Mouse (Mus musculus): ENCODE measurements around the gene Adamtsl1.

The Adamtsl1 gene

DNA sequence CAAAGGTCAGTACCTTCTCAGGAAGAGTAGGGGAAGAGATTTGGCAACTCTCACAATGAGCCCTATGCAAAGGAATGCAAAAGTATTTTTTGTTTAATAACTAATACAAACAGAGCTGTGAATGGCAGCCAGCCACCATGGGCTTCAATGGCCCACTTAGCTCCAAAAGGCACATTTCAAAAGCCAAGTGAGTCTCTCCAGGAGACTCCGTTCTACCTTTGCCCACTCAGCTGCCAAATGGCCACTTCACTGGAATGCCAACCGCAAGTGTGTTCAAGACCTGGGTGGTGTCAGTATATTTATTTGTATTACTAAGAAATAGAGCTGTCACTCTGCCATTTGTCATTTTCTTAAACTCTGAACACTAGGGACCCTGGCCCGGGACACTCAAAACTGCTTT lies 800.5 kb downstream of the Adamtsl1 start:
- peak; percentile 61 for DNase-seq (ENCODE audit: inconsistent ontology term)

DNA sequence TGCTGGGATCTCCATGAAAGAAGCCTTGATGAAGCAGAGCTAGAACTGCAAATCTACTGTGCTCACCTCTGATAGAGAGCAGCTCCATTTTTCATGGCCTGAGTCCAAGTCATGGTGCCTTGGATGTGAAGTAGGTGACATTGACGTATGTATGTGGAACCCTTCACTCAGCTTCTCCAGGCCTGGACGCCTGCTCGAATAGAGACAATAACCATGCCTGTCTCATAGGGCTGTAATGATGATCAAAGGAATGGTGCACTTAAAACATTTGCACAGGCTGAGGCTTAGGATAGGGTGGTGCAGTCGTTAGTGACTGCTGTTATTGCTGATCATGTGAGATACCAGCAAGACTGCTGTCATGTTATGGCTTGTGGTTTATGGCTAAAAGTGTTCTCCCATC lies 801.1 kb downstream of the Adamtsl1 start:
- no peak for DNase-seq (ENCODE audit: inconsistent ontology term)

DNA sequence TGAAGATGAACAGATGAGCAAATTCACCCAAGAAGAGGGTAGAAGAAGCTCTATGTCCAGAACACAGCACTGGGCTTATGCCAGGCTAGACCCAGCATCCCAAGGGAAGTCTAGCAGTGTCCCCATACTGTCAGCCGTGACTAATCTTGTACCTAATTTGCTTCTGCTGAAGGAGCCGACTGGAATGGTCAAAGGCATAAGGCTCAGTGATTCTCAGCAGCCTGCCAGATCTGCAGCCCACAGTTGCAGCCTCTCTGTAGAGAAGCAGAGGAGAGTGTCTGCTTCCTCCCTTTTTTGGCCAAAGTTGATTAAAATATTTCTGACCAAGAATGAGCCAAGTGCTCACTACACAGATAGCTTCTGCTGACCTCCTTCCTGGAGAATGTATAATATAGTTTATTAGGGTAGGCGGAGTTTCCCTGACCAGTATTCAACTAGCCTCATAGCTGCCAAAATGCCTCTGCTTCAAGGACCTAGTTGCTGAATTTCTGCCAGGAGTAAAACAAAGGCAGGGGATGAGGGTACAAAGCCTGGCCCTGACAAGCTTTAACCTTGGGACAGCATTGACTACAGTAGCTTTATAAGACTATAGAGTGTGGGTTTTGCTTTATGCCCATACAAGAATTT lies 804.1 kb downstream of the Adamtsl1 start:
- DNase-seq (ENCODE audit: inconsistent ontology term), result peak; percentile 84

GRCm38 (mm10) chr4:86325411-86325810 lies 811.4 kb downstream of the Adamtsl1 start:
- DNase-seq (ENCODE audit: inconsistent ontology term), result no peak

- no peak for DNase-seq (ENCODE audit: inconsistent ontology term)
Measured at GRCm38 (mm10) chr4:86326003-86326402, 812.0 kb downstream of the Adamtsl1 start.

GRCm38 (mm10) chr4:86326638-86327037 lies 812.7 kb downstream of the Adamtsl1 start:
- peak; percentile 59 for DNase-seq (ENCODE audit: inconsistent ontology term)

GRCm38 (mm10) chr4:86329481-86329880 lies 815.5 kb downstream of the Adamtsl1 start:
- DNase-seq (ENCODE audit: inconsistent ontology term), result no peak

DNA sequence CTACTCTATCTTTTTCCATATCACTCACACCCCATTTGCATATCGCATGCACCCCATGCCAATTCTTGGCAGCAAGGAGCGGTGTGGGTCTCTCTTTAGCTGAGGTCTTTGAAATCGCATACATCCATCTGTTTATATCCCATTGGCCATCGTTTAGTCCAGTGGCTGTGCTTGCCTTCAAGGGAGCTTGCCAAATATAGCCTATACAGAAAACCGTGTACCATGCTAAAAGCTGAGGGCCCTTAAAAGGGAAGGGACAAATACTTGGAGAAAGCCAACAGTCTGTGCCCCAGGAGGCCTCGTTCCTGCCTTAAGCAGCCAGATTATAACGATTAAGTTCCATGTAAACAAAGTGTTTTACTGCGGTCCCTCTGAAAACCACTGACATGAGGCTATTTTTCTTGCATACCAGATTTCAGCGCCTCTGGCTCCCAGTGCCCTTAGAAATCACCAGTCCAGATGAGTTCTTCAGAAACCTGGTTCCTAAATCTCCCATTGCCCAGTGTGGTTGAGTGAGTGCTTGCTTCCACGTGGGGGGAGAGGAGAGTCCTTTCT lies 822.0 kb downstream of the Adamtsl1 start:
- no peak for DNase-seq (ENCODE audit: inconsistent ontology term)

- no peak for DNase-seq (ENCODE audit: inconsistent ontology term)
Measured at GRCm38 (mm10) chr4:86337216-86337765, 823.3 kb downstream of the Adamtsl1 start.

DNA sequence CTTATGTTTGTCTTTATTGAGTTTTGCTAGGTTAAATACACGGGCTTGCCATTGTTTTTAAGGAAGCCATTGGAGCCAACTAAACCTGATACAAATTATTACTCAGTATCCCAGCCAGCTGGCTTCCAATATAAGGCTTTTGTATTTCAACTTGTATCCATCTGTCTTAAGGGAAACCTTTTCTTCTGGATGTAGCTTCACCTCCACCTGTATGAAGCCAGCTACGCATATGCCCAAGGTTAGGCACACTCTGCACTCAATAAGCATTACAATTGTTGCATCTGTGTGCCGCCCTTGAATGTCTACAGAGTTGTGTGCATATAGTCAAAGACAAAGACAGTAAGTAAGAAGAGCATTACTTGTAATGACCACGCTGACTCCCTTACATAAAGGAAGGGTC lies 835.4 kb downstream of the Adamtsl1 start:
- DNase-seq (ENCODE audit: inconsistent ontology term), result no peak

- DNase-seq (ENCODE audit: inconsistent ontology term), result peak; percentile 43
Measured at GRCm38 (mm10) chr4:86352121-86352520, 838.1 kb downstream of the Adamtsl1 start.

DNA sequence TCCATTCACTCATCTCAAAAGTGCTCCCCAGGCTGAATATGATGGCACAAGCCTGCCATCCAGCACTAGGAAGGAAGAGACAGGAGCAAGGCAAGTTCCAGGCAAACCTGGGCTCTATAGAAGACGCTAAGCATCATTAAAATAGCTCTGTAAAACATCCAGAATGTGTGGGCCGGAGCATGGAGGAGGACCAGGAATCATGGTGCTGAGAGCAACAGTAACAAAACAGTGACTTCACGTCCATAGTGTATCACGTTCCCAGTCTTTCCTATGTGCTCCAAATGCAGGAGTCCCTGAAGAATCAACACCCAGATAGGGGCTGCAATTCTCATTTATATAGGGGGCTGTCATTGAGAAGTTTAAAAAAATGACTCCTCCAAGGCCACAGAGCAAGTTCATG lies 839.6 kb downstream of the Adamtsl1 start:
- no peak for DNase-seq (ENCODE audit: inconsistent ontology term)

DNA sequence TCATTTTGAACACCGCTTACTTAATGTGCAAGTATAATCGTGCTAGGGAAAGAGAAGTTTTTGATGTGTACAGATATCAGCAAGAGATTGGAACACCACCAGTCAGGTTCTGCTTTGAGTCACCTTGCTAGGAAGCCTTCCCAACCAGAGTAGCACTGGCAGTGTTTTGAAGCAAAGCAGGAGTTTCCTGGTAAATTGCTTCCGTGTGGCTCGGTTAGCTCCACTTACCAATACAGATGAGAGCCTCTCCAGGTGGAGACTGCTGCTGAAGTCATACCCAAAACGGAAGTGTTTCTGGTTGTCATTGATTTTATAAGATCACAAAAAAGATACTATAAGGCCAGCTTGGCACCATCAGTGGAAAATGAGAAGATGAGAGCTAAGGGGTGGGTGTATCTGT lies 845.4 kb downstream of the Adamtsl1 start:
- DNase-seq (ENCODE audit: inconsistent ontology term), result no peak

- DNase-seq (ENCODE audit: inconsistent ontology term), result no peak
Measured at GRCm38 (mm10) chr4:86369055-86369454, 855.1 kb downstream of the Adamtsl1 start.

GRCm38 (mm10) chr4:86373166-86373565 lies 859.2 kb downstream of the Adamtsl1 start:
- peak; percentile 77 for DNase-seq (ENCODE audit: inconsistent ontology term)

DNA sequence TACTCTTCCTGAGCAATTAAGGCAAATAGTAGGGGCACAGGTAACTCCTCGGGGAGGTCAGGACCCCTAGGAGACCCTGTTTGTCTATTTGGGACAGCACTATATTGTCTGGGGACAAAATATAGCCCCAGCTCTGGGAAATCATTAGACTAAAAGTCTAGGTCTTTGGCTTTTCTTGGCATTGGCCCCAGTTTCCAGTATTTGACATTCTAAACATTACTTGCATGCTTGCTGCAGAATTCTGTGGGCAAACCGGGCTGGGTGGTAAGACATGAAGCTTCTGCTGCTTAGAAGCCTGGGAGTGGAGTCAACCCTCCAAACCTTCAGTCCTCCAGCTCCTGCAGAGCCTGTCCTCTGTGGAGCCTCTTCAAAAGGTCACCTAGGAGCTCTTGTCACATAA lies 869.2 kb downstream of the Adamtsl1 start:
- DNase-seq (ENCODE audit: inconsistent ontology term), result peak; percentile 82

DNA sequence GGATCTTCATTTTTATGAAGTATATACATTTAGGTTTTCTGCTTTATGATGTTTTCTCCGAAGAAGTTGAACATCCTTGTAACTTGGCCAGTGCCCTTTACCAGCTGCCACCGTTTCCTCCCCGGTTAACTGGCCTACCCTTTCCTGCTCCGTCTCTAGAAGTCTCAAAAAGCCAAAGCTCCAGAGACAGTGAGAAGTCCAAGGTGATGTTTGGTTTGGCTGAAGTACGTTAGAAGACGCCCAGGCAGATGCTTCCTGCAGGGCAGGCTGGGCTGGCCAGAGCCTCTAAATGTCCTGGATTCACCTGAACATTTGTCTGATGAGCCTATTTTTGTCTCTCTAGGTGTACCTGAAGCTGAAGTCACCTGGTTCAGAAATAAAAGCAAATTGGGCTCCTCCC lies 871.1 kb downstream of the Adamtsl1 start:
- DNase-seq (ENCODE audit: inconsistent ontology term), result no peak

DNA sequence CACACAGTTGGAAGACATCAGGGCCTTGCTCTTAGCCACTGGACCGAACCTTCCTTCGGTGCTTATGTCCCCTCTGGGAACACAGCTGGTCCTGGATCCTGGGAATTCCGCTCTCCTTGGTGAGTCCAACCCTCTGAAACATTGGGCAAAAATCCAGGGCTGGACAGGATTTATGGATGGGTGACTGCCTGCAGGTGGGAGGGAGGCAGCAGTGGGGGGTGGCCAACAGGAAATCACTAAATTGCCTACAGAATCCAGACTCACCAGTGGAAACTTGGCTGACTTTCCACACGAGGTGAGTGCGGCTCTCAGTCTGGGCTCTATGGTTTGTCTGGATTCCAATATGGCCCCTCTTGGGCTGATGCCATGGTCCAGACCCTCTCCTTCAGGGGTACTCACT lies 874.5 kb downstream of the Adamtsl1 start:
- no peak for DNase-seq (ENCODE audit: inconsistent ontology term)

DNA sequence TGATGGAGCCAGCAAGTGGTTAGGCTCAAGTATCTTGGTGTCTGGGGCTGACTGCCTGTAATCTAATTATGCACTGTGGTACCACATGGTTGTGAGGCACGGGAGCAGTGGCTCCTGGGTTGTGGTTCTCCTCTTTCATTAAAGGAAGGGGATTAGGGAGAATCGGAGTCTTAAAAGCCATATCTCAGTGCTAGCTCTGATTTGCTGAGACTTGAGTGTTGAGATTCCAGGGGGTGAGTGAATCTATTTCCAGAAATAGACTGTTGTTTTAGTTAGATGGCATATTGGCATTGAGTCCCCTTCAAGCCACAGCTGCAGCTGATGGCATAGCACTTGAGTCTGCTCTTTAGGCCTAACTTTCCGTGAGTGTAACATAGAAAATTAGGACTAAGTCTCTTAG lies 877.2 kb downstream of the Adamtsl1 start:
- no peak for DNase-seq (ENCODE audit: inconsistent ontology term)

DNA sequence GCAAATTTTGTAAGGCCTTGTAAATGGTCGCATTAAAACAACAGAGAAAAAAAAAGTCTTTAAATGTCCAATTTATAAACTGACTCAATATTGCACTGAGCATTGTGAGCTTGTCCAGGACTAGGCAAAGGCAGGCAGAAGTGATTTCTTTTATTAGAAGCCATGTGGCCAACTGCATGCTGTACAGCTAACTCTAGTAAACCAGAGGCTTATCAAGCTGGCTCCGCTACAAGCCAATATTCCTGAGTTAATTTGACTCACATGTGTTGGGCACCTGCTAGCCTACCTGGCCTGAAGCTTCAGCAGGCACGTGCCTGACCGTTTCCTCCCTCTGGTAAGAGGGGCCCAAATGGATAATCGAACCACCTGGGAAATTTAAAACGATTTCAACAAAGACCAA lies 881.7 kb downstream of the Adamtsl1 start:
- DNase-seq (ENCODE audit: inconsistent ontology term), result no peak

DNA sequence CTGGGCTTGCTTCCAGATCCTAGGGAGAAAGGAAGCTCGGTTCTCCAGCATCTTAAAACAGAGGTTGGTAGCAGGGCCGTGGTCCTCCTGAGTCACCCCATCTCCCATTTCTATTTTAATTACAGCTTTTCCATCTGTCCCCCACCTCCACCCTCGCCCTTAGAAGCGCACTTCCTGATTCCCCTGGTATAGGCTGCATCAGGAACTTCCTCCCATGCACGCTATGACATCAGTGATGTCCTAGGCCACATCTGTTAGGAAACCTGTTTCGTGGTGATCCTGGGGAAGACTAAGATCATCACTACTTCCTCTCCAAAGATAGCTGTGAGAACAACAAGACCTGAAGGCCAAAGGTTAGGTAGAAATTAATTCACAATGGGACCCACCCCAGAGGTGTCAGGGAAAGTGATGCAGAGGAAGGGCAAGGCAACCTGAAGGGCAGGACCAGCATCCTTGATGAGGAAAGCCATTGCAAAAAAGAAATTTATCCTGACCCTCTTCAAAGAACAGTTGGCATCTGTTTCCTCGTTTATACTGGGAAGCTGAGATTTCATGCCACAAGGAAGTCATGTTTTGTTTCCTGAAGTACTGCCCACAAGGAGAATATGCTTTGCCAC lies 882.8 kb downstream of the Adamtsl1 start:
- no peak for DNase-seq (ENCODE audit: inconsistent ontology term)

DNA sequence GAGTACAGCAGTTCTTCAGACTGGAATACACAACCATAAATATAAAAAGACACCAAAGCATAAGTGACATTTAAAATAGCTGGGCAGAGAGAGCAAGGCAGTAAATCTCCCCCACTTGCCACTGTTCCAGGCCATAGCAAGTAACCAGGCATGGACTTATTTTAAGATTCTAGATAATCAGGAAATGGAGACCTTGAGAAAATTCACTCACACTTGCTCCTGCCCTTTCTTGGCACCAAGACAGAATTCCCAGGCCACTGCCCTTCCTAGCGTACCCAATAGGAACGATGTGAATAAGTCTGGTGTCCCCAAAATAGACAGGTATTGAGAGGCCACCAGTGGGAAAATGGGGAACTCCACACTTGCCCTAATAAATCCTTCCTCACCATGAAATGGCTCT lies 883.5 kb downstream of the Adamtsl1 start:
- no peak for DNase-seq (ENCODE audit: inconsistent ontology term)

DNA sequence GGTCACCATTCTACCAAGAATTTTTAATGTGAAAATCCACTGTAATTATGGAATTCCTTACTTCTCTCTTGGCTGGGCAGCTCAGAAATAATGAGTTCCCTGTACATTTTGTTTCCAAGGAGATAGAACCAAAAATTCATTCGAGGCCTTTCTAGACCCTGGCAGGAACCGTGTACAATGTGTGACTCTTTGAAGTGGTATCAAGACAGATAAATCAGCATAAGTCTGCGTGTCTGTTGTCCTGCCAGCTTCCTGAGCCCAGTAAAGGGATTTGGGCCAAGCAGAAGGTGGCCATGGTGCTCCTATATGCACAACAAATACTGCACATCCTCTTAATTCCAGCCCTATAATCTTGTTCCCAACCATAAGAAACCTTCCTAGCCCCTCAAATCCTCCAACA lies 887.1 kb downstream of the Adamtsl1 start:
- no peak for DNase-seq (ENCODE audit: inconsistent ontology term)

All from Muller cell, postnatal 12 days (primary cell).